Comparison of ENCODE assay signal across 9 mouse cellular contexts in the genomic region with DNA sequence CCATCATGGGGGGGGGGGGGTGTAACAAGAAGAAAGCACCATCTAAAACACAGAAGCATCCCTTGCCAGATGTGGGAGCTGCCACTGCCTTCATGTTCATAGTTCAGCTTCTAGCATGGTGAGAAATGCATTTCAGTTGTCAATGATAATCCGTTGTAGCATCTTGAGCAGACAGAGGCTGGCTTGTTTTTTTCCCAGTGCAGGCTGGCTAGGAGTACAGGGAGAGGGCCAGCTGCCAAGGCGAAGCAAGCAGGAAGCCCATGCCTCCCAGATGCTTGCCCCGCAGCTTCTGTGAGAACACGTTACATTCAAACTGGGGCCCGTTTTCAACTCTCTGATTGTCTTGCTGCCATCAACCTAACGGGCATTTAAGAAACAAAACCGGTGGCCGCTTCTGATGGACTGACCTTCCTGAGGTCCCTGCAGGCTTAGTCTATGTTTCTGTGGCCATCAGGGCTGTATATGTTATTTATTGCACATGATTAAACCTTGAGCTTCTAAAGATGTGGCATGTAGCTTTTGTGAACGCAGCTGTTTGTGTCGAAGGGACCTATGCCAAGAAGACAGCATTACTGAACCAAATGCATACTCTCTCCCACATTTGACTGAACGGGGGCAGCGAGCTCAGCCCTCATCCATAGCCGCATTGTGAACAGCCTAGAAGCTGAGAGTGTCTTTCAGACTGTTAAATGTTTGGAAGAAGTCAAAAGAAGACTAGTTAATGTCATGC. TPM values are rescaled to one million over a fixed set of nuclear protein-coding genes. Genes with fewer than 3 reads are reported as not detected.
DNase-seq lines count a peak whose midpoint lies in the region; ATAC-seq and TF ChIP-seq lines count a peak whose summit lies in the region.
"Had no signal": no experiment of that assay in that cellular context is flagged by ENCODE, and none has a peak within 500 bp of the region (broad histone marks: within the 10 kb centered on the region; RNA-seq: fewer than 3 reads in every experiment).

No protein-coding gene starts in this region.

- no peak overlapping the region; the same call in 1 of the 2 replicates for H3K4me2 ChIP-seq in forebrain, postnatal 0 days (ENCODE audit: low read depth)
- H3K4me2 ChIP-seq in limb, embryonic 15.5 days: no peak overlapping the region
- H3K4me2 ChIP-seq: kidney, embryonic 15.5 days had no signal

- H3K4me3 ChIP-seq in forebrain, postnatal 0 days (ENCODE audit: low read depth, low read length): no peak overlapping the region
- no peak overlapping the region for H3K4me3 ChIP-seq in limb, embryonic 15.5 days
- H3K4me3 ChIP-seq: kidney, embryonic 15.5 days had no signal

- H3K27me3 ChIP-seq in forebrain, postnatal 0 days (ENCODE audit: insufficient read depth, low read length): no peaks in the 10 kb centered on the region
- no peaks in the 10 kb centered on the region for H3K27me3 ChIP-seq in limb, embryonic 15.5 days
- H3K27me3 ChIP-seq: kidney, embryonic 15.5 days had no signal

- TF ChIP-seq CTCF in brain, embryonic 14.5 days (IDR thresholded peaks at IDR 0.05; ENCODE audit: borderline replicate concordance, extremely low read depth, insufficient read depth, insufficient read length): no peak
- no peak for TF ChIP-seq CTCF in forebrain, postnatal 0 days (IDR thresholded peaks at IDR 0.05; ENCODE audit: low read depth)

- peak; percentile 67 for ATAC-seq in forebrain, postnatal 0 days
- no peak for ATAC-seq in limb, embryonic 15.5 days (ENCODE audit: insufficient number of reproducible peaks, low FRiP score, low TSS enrichment, low read depth)

- no peak for TF ChIP-seq POLR2A in brain, embryonic 14.5 days (IDR thresholded peaks at IDR 0.05; ENCODE audit: borderline replicate concordance, extremely low read depth, insufficient read depth, insufficient read length, poor library complexity, severe bottlenecking)

- peak; percentile 40 for DNase-seq in gastrocnemius, postnatal 10 days
- DNase-seq in gastrocnemius, adult 8-10 months (ENCODE audit: low spot score in 2 of 2): no peak
- DNase-seq in brain, embryonic 14.5 days (ENCODE audit: low read depth): peak; percentile 87
- peak; percentile 78 for DNase-seq in forebrain, postnatal 0 days
- DNase-seq in embryo, embryonic 11 days: no peak
- no peak for DNase-seq in thymus, postnatal 25 days
- DNase-seq in T-cell, adult 2 months (ENCODE audit: low spot score): no peak

- H3K36me3 ChIP-seq in forebrain, postnatal 0 days (ENCODE audit: insufficient read depth): no peaks in the 10 kb centered on the region
- H3K36me3 ChIP-seq in limb, embryonic 15.5 days: no peaks in the 10 kb centered on the region

- H3K9me3 ChIP-seq in forebrain, postnatal 0 days (ENCODE audit: low read length): no peaks in the 10 kb centered on the region
- H3K9me3 ChIP-seq in limb, embryonic 15.5 days: no peaks in the 10 kb centered on the region
- H3K9me3 ChIP-seq: kidney, embryonic 15.5 days had no signal

- peak overlapping the region; percentile 24; the same call in 1 of the 2 replicates for H3K27ac ChIP-seq in forebrain, postnatal 0 days (ENCODE audit: low read depth, low read length)
- H3K27ac ChIP-seq in limb, embryonic 15.5 days: peak overlapping the region; percentile 47
- H3K27ac ChIP-seq: kidney, embryonic 15.5 days had no signal

- H3K4me1 ChIP-seq in forebrain, postnatal 0 days (ENCODE audit: insufficient read depth): peaks cover 21% of the 10 kb centered on the region
- peaks cover 69% of the 10 kb centered on the region for H3K4me1 ChIP-seq in limb, embryonic 15.5 days

- no peak overlapping the region for H3K9ac ChIP-seq in forebrain, postnatal 0 days
- H3K9ac ChIP-seq in limb, embryonic 15.5 days: no peak overlapping the region
- H3K9ac ChIP-seq: kidney, embryonic 15.5 days had no signal

- 21% methylated on average over 13 of the region's 13 CpGs for WGBS in forebrain, postnatal 0 days
- 42% methylated on average over 13 of the region's 13 CpGs for WGBS in limb, embryonic 15.5 days

RNA-seq across cellular contexts. Expression of a gene that starts 53.9 kb away (rescaled TPM):
- total RNA-seq in gastrocnemius, postnatal 10 days (2021): 10 to 100 TPM; 63.8 to 70.8 TPM
- 10 to 100 TPM; 50.1 to 61.3 (median 55.3) TPM for total RNA-seq in gastrocnemius, adult 8-10 months (2022)
- polyA plus RNA-seq in brain, embryonic 14.5 days (2012; rRNA removed): 29.9 and 33.7 TPM in 2 replicates
- total RNA-seq in forebrain, postnatal 0 days (2014; rRNA removed): 17.2 and 24.2 TPM in 2 replicates
- 11.3 and 22.3 TPM in 2 replicates for polyA plus RNA-seq in forebrain, postnatal 0 days (2015; fragmentation: Nextera tagmentation; extraction: Ambion mirVana)
- 28.4 and 28.6 TPM in 2 replicates for polyA plus RNA-seq in limb, embryonic 15.5 days (2015; fragmentation: Nextera tagmentation; extraction: Ambion mirVana)

Comparison
In these comparisons a context has a peak if more than half of its experiments do, and no peak if none do; other contexts are left out.
1. DNase-seq: peak in gastrocnemius, postnatal 10 days (single experiment), brain, embryonic 14.5 days (single experiment) and forebrain, postnatal 0 days (single experiment); none in gastrocnemius, adult 8-10 months (0 of 2), embryo, embryonic 11 days (single experiment), thymus, postnatal 25 days (single experiment) and T-cell, adult 2 months (single experiment).